Mouse (Mus musculus) MEL (cell line): ENCODE data around the gene Atp6v0a1. TPM values are rescaled to one million over a fixed set of nuclear protein-coding genes. Genes with fewer than 3 reads are reported as not detected.

Experiments
- DNase-seq: peaks from one replicate; pipeline ENCODE4 v3.0.0; 2011; ENCODE audit warnings: low read depth, low spot score
- H3K27ac ChIP-seq: 2 replicates; pipeline ENCODE4 v1.5.1; 2012; ENCODE audit warnings: low read depth, mild to moderate bottlenecking, control low read depth, low read length, moderate library complexity; ENCODE audit not compliant: control insufficient read depth
- H3K27me3 ChIP-seq, 2 experiments: fragments of 150-350 bp in 1 of 2; sonication (generic) in 1 of 2; 2 replicates each; pipeline ENCODE4 v1.6.1; 2012; ENCODE audit warnings: low read length in 2 of 2, mild to moderate bottlenecking in 2 of 2, improper control_type of control experiment in 1 of 2, moderate library complexity in 1 of 2; ENCODE audit not compliant: insufficient read depth in 2 of 2, control insufficient read depth in 1 of 2
- H3K36me3 ChIP-seq, 2 experiments: 2 replicates each; pipeline ENCODE4 v1.6.1; 2012 to 2014; ENCODE audit warnings: low read length in 2 of 2, improper control_type of control experiment in 1 of 2, inconsistent platforms in 1 of 2, mild to moderate bottlenecking in 1 of 2; ENCODE audit not compliant: insufficient read depth in 2 of 2, control insufficient read depth in 1 of 2
- H3K4me1 ChIP-seq, 2 experiments: fragments of 150-350 bp in 1 of 2; sonication (generic) in 1 of 2; 2 replicates each; pipeline ENCODE4 v1.6.1; 2012; ENCODE audit warnings: low read length in 2 of 2, improper control_type of control experiment in 1 of 2, mild to moderate bottlenecking in 1 of 2; ENCODE audit not compliant: insufficient read depth in 2 of 2, control insufficient read depth in 1 of 2
- H3K4me3 ChIP-seq, 2 experiments: fragments of 150-350 bp in 1 of 2; sonication (generic) in 1 of 2; 2 replicates each; pipeline ENCODE4 v1.5.1; 2012; ENCODE audit warnings: low read depth in 2 of 2, low read length in 2 of 2, mild to moderate bottlenecking in 2 of 2, moderate library complexity in 2 of 2, control low read depth in 1 of 2, improper control_type of control experiment in 1 of 2; ENCODE audit not compliant: control insufficient read depth in 1 of 2, insufficient read depth in 1 of 2
- H3K79me2 ChIP-seq: 2 replicates; pipeline ENCODE4 v1.6.1; 2012; ENCODE audit warnings: mild to moderate bottlenecking, low read length, moderate library complexity; ENCODE audit not compliant: control insufficient read depth, poor library complexity, insufficient read depth
- H3K9ac ChIP-seq: 2 replicates; pipeline ENCODE4 v1.6.1; 2012; ENCODE audit warnings: low read depth, mild to moderate bottlenecking, control low read depth, low read length, moderate library complexity; ENCODE audit not compliant: control insufficient read depth, poor library complexity, severe bottlenecking
- H3K9me3 ChIP-seq: fragments of 150-350 bp; sonication (generic); replicated peaks from 2 replicates; pipeline ENCODE4 v1.6.1; 2012; ENCODE audit warnings: mild to moderate bottlenecking, low read length, improper control_type of control experiment, moderate library complexity; ENCODE audit not compliant: insufficient read depth
- BHLHE40 ChIP-seq: IDR thresholded peaks from 2 replicates; pipeline ENCODE4 v1.6.1; 2012; ENCODE audit warnings: low read depth, mild to moderate bottlenecking, inconsistent platforms, low read length, improper control_type of control experiment, borderline replicate concordance
- CHD1 ChIP-seq: IDR thresholded peaks from 2 replicates; pipeline ENCODE4 v1.6.1; 2012; ENCODE audit warnings: low read depth, mild to moderate bottlenecking, inconsistent platforms, low read length, improper control_type of control experiment
- ELF1 ChIP-seq: IDR thresholded peaks from 2 replicates; pipeline ENCODE4 v1.6.1; 2014; ENCODE audit warnings: low read depth, mild to moderate bottlenecking, inconsistent platforms, low read length, improper control_type of control experiment, moderate library complexity
- GABPA ChIP-seq: IDR thresholded peaks from 2 replicates; pipeline ENCODE4 v1.6.1; 2012; ENCODE audit warnings: low read depth, mild to moderate bottlenecking, inconsistent platforms, low read length, improper control_type of control experiment, moderate library complexity
- KAT2A ChIP-seq: conservative IDR thresholded peaks from 2 replicates; pipeline ENCODE4 v1.6.1; 2012; ENCODE audit warnings: low read depth, low read length, improper control_type of control experiment, inconsistent platforms
- MAX ChIP-seq: IDR thresholded peaks from 2 replicates; pipeline ENCODE4 v1.6.1; 2011; ENCODE audit warnings: low read length, improper control_type of control experiment
- MAZ ChIP-seq: IDR thresholded peaks from 2 replicates; pipeline ENCODE4 v1.6.1; 2012; ENCODE audit warnings: low read depth, mild to moderate bottlenecking, inconsistent platforms, low read length, improper control_type of control experiment
- MEF2A ChIP-seq: IDR thresholded peaks from 2 replicates; pipeline ENCODE4 v1.6.1; 2014; ENCODE audit warnings: low read depth, mild to moderate bottlenecking, inconsistent platforms, low read length, improper control_type of control experiment; ENCODE audit not compliant: poor library complexity, insufficient replicate concordance, severe bottlenecking; ENCODE audit errors: extremely low read depth
- POLR2AphosphoS2 ChIP-seq: IDR thresholded peaks from 2 replicates; pipeline ENCODE4 v1.6.1; 2011; ENCODE audit warnings: low read length, improper control_type of control experiment
- RAD21 ChIP-seq: IDR thresholded peaks from 2 replicates; pipeline ENCODE4 v1.6.1; 2011; ENCODE audit warnings: mild to moderate bottlenecking, low read depth, low read length, improper control_type of control experiment
- RCOR1 ChIP-seq: IDR thresholded peaks from 2 replicates; pipeline ENCODE4 v1.6.1; 2012; ENCODE audit warnings: low read depth, mild to moderate bottlenecking, inconsistent platforms, low read length, improper control_type of control experiment
- SIN3A ChIP-seq: IDR thresholded peaks from 2 replicates; pipeline ENCODE4 v1.6.1; 2012; ENCODE audit warnings: low read length, improper control_type of control experiment, inconsistent platforms
- SMC3 ChIP-seq: IDR thresholded peaks from 2 replicates; pipeline ENCODE4 v1.6.1; 2011; ENCODE audit warnings: low read depth, low read length, improper control_type of control experiment
- TAL1 ChIP-seq: IDR thresholded peaks from 2 replicates; pipeline ENCODE4 v1.6.1; 2012; ENCODE audit warnings: mild to moderate bottlenecking, inconsistent platforms, low read length, moderate library complexity, mixed read lengths
- TBP ChIP-seq: IDR thresholded peaks from 2 replicates; pipeline ENCODE4 v1.8.0; 2011; ENCODE audit warnings: low read depth, low read length, improper control_type of control experiment
- USF2 ChIP-seq, 2 experiments: IDR thresholded peaks; 2 replicates each; pipeline ENCODE4 v1.6.1; 2011 to 2012; ENCODE audit warnings: improper control_type of control experiment in 2 of 2, low read length in 2 of 2, borderline replicate concordance in 1 of 2, inconsistent platforms in 1 of 2, low read depth in 1 of 2, mild to moderate bottlenecking in 1 of 2; ENCODE audit not compliant: insufficient read depth in 1 of 2
- ZKSCAN1 ChIP-seq: IDR thresholded peaks from 2 replicates; pipeline ENCODE4 v1.6.1; 2012; ENCODE audit warnings: low read depth, mild to moderate bottlenecking, inconsistent platforms, low read length, improper control_type of control experiment, moderate library complexity
- ZNF384 ChIP-seq: IDR thresholded peaks from 2 replicates; pipeline ENCODE4 v1.6.1; 2012; ENCODE audit warnings: low read depth, mild to moderate bottlenecking, inconsistent platforms, low read length, improper control_type of control experiment
- polyA plus RNA-seq, 2 experiments: library from polyadenylated mRNA; stranded (reverse) in 1 of 2; unstranded in 1 of 2; fragments of >175 nt in 1 of 2; fragments of >200 nt in 1 of 2; gene quantifications; 2 replicates each; pipeline versions ENCODE4 v1.2.1 to v1.2.4; 2012; ENCODE audit warnings: low replicate concordance in 2 of 2, low read depth in 1 of 2; ENCODE audit not compliant: insufficient read length in 2 of 2, insufficient read depth in 1 of 2, missing spikeins in 1 of 2
- total RNA-seq: library from RNA; depleted of rRNA; stranded (reverse); fragments of 300-350 nt; gene quantifications from 2 replicates; pipeline ENCODE4 v1.2.3, GENCODE M21; 2012

The Atp6v0a1 gene
- total and polyA plus RNA-seq, 3 experiments: 12.8 to 23.2 TPM; not detected in 1

DNA sequence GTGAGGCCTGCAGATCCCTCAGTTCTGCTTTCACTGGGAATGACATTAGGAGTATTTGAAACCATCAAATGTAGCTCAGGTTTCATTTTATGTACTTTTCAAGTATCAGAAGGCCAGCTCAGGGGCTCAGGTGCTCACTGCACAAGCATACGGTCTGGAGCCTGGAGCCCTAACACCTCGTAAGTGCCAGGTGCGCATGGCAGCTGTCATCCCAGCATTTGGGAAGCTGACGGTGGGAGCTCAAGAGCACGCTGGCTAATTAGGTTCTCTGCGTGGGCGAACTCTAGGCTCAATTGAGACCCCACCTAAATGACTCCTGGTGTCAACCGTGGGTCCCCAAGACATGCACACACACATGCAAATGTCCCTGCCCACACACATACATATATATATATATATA lies 20.1 kb downstream of the Atp6v0a1 start:
- DNase-seq: no peak
- Histone ChIP-seq H3K4me1 (peaks cover 6 to 11% of the 10 kb centered on the region in 2 experiments), H3K79me2 (no peaks in the 10 kb centered on the region), H3K4me3 (no peak overlapping the region), H3K27ac (no peak overlapping the region), H3K9ac (no peak overlapping the region), H3K36me3 (peaks cover 0 to 10% of the 10 kb centered on the region in 2 experiments; a peak in 3 of 4 replicates), H3K9me3 (no peaks in the 10 kb centered on the region), H3K27me3 (no peaks in the 10 kb centered on the region)
- TF ChIP-seq POLR2AphosphoS2: no peak
- TF ChIP-seq CHD1: no peak
- TF ChIP-seq RCOR1: no peak
- TF ChIP-seq SMC3: no peak
- no peak for TF ChIP-seq MAZ
- no peak for TF ChIP-seq ZKSCAN1
- TF ChIP-seq TAL1: no peak
- TF ChIP-seq KAT2A: no peak
- TF ChIP-seq SIN3A: no peak
- TF ChIP-seq MAX: no peak
- no peak for TF ChIP-seq ELF1

GRCm38 (mm10) chr11:101030136-101030807 lies 21.0 kb downstream of the Atp6v0a1 start:
- Histone ChIP-seq H3K9me3 (no peaks in the 10 kb centered on the region), H3K9ac (no peak overlapping the region), H3K4me3 (no peak overlapping the region), H3K36me3 (peaks cover 0 to 10% of the 10 kb centered on the region in 2 experiments; a peak in 3 of 4 replicates), H3K79me2 (no peaks in the 10 kb centered on the region), H3K4me1 (peaks cover 6 to 11% of the 10 kb centered on the region in 2 experiments), H3K27me3 (no peaks in the 10 kb centered on the region), H3K27ac (no peak overlapping the region)
- DNase-seq: no peak
- TF ChIP-seq ZNF384: no peak
- no peak for TF ChIP-seq SMC3
- TF ChIP-seq BHLHE40: no peak
- no peak for TF ChIP-seq GABPA
- no peak for TF ChIP-seq MEF2A

GRCm38 (mm10) chr11:101030808-101031156 lies 21.5 kb downstream of the Atp6v0a1 start:
- no peaks in the 10 kb centered on the region for H3K79me2 ChIP-seq
- no peak overlapping the region for H3K4me3 ChIP-seq
- H3K27ac ChIP-seq: no peak overlapping the region
- peaks cover 6 to 11% of the 10 kb centered on the region in 2 experiments for H3K4me1 ChIP-seq
- no peaks in the 10 kb centered on the region for H3K27me3 ChIP-seq
- DNase-seq: no peak
- no peaks in the 10 kb centered on the region for H3K9me3 ChIP-seq
- no peak for TF ChIP-seq RAD21
- TF ChIP-seq TBP: no peak
- TF ChIP-seq USF2 (IDR thresholded peaks at IDR 0.05; ENCODE audit: borderline replicate concordance in 1 of 2, insufficient read depth in 1 of 2, low read depth in 1 of 2, low read length in 2 of 2): no peak
- peaks cover 0 to 10% of the 10 kb centered on the region in 2 experiments; a peak in 3 of 4 replicates for H3K36me3 ChIP-seq
- H3K9ac ChIP-seq: no peak overlapping the region
